Mouse (Mus musculus) erythroblast, adult 5-6 weeks (primary cell): ENCODE results near the gene Gab2. TPM values are rescaled to one million over a fixed set of nuclear protein-coding genes. Genes with fewer than 3 reads are reported as not detected.

ENCODE experiments used
- ATAC-seq: replicated peaks from 2 replicates; pipeline ENCODE4 v1.8.0; 2016; ENCODE audit warnings: moderate number of reproducible peaks, mild to moderate bottlenecking, moderate TSS enrichment, inconsistent platforms; ENCODE audit not compliant: poor library complexity, low FRiP score, severe bottlenecking
- total RNA-seq, 2 experiments: library from RNA; stranded (forward) in 1 of 2; stranded (reverse) in 1 of 2; fragments of 150-400 nt in 1 of 2; fragments of 200-764, 138-1000 nt in 1 of 2; gene quantifications; 2 replicates each; pipeline versions ENCODE4 v1.2.3 to v1.2.4; 2015 to 2017; ENCODE audit warnings: low replicate concordance in 2 of 2

Gab2 gene
- total RNA-seq, 2 experiments from 2014 or later: 3.3 to 4.9 TPM

DNA sequence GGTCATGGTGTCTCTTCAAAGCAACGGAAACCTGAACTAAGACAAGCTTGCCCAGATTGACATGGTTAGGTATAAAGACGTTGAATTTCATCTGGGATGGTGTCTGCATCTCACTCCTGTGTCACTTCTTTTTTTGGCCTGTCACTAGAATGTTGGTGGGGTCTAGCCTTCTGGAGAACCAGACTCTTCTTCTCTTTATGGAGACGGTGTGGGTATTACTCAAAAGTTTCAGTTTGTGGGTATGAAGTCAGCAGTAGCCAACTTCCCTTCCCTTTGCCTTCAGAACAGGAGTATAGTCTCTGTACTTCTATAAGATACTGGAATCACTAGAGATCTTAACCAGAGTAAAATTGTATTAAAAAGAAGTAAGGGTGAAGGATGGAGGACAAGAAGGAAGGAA, 26.7 kb downstream of the Gab2 start:
- ATAC-seq: no peak

DNA sequence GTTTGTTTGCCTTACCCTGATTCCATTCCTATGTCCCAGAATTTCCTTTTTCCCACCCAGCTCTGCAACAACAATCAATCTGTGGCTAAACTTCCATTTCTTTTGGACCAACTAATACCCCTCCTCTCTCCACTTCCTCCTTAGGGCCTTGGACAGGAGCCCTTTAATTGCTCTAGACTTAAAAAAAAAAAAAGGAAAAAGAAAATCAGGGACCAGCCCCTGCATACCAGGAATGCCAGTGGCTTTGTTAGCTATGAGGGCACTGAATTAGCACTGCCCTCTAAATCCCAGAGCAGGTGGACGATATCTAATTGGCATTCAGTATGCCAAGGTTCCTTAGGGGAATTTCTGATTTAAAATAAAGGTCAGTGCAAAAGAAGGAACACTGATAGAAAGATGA, 47.6 kb downstream of the Gab2 start:
- no peak for ATAC-seq

DNA sequence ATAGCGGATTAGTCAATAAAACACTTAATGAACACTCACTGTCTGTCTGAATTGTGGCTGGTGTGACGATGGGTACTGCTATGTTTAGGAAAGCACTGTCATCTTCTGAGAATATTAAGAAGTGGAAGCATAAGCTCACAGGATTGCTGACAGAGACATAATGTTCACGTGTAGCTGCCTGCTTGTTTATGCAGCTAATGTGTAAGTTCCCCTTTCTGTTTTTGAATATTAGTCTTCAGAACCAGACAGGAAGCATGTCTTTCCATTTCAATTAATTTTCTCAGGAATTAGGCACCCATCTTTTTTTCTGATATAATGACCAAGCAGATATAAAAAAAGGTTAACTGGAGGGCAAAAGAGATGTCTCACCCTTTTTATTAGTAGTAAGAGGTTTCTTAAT, 55.1 kb downstream of the Gab2 start:
- ATAC-seq: no peak

DNA sequence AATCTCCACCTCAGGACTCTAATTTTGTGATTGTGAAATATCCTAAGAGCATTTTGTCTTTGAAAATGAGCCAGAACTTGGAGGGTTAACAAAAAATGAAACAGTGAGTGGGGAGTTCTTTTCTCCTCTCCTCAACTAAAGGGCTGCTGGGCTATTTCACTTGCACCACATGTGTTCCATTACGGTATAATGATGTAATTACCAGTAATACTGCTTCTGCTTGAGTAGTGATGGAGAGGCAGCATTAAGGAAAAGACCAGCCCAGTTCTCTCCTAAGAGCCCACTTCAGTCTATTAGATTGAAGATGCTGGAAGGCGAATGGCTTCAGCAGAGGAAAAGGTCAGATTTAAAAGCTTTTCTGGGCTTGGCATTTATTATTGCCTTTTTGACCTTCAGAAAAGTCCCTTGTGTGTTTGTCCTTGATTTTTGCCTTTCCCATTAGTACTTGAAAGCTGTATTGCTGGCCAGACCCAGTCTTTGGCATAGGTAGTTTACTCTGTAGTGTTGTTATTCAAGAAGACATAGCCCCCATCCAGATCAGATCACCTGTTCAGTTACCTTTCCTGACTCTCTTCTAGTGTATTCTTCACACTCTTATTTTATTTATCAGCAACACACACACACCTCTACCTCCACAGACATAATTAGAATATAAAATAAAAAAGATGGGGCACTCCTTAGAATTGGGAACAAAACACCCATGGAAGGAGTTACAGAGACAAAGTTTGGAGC, 69.9 kb downstream of the Gab2 start:
- ATAC-seq: no peak

DNA sequence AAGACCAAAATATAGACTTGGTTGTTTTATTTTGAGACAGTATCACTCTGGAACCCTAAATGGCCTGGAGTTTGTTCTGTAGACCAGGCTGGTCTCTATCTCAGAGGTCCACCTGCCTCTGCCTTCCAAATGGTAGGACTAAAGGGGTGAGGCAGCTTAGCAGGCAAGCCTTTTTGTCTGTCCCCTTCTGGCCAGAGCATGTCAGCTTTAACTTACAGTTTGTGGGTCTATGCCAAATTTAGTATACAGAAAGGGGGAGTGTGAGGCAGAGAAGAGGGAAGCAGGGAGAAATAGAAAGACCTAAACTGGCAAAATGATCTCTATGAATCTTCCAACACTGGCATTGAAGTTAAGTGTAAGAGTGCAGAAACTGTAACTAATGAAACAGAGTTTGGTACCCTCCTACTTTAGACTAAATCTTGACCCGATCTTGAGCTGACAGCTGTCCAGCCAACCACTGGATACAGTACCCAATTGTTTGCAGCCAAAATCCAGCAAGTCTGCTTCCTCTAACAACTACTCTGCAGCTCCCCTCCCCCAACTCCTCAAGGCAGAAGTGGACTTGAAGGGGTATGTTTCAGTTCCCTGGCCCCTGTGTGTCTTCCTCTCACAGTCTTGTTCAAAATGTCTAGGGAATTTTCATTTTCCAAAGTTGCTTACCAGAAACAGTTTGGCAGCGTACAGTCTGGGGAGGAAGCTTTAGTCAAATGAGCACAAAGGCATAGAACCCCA, 73.5 kb downstream of the Gab2 start:
- ATAC-seq: no peak

DNA sequence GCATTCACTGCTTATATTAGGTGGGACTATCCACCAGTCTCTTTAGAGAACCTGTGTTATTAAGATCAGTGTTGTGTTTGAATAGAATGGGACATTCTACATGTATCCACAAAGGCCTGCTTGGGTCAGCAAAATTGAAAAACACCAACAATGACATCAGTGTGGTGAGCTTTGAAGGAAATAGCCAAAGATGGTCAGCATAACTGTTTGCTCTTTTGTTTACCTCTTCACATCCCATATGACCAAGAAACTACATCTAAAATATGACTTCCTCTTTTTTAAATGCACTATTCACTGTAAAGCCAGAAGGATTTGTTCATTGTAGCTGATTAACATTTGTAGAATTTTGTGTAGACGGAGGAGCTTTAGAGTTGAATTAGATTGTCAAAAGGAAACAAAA, 82.9 kb downstream of the Gab2 start:
- no peak for ATAC-seq

DNA sequence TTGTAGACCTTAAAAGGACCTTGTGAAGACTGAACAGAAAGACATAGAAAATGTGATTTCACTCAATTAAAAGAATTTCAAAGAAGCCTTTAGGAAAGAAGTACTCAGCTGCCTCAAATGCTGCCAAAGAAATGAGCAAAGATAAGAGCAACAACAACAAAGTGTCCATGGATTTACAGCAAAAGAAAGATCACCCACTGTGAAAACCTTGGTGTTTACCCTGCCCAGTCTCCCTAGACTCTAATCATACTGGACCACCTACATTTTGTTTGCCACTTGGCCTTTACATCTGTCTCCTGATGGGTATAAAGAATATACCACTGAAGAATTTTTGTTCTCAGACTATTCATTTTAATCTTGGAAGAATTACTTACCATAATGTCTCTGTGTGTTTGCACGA, 89.7 kb downstream of the Gab2 start:
- no peak for ATAC-seq

DNA sequence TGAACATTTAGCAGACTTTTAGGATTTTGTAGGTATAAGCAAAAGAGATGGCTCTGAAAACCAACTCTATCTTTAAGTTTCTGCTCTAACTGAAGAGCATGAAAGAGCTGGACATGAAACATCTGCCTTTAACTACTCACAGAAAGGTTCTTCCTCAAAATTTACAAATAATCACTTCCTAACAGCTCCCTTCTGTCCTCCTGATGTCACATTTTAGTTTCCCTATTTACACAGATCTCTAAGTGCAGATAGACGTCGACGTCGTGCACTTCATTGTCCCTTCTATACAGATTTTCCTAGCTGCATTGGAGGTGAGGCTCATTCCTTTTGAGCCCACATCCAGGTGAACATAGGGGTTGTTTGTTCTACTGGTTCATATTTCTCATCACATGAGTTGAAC, 90.3 kb downstream of the Gab2 start:
- no peak for ATAC-seq

DNA sequence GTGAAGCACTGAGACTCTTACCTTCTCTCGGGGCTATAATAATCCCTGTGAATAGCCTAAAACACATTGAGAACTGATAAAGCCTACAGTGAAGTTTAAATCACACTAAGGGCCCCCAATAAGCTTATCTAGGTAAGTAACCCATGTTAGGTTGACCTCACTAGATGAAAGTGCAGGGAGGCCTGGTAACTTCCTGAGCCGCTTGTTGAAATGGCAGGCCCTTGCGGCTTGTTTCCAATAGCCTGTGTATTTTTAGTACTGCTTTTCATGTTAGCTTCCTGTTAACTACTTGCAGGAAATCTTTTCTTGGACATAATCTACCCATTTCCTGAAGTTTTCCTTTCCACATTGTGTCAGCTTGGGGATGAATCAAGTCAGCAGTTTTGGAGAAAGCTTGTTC, 90.7 kb downstream of the Gab2 start:
- no peak for ATAC-seq

DNA sequence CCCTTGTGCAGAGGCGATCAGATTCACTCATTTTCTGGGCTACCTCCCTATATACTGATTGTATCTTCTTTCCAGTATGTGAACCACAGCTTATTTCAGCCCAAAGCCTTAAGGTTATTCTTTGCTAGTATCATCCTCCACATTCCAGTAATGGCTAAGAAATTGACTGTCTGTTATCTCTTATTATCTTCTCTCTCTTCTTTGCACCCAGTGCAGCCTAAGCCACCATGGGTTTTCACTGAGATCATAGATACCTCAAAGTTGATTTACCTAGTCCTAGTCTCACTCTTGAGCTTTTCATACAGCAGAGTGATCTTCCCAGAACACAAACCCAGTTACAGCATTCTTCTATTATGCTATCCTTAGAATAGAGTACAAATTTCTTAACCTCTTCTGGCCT, 100.5 kb downstream of the Gab2 start:
- no peak for ATAC-seq

DNA sequence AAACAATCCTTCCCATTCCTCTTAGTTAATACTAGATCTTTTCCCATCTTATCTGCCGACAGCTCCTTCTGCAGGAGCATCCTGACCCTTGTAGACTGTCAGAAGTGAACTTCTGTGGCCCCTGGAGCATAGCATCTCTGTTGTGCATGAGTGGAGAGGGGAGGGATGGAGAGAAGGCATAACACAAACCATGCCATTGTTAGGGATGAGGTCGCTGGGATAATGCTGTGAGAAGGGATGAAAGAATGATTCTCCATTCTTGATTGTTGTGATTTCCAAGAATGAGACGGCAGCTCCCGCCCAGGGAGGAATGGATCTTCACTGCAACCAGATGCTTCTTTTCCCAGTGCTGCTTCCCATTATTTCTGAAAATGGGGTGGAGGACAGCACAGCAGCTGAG, 102.0 kb downstream of the Gab2 start:
- no peak for ATAC-seq

DNA sequence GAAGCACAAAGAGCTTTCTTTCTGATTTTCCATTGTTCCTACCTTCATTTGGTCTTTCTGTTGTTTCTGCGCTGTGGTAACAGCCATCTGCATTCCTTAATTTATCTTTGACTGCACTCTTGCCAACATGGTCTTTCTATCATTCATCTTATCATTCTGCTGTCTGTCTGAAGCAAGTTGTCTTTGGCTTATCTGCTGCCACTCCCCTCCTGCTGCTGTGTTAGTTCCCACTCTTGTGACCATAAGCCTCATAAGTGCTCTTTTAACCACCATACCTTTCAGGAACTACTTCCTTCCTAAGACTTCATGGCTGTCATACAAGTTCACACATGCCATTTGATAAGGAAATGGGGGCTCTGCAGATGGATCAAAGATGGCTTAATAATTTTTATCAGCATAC, 102.6 kb downstream of the Gab2 start:
- ATAC-seq: no peak; the same call in 1 of the 2 replicates

DNA sequence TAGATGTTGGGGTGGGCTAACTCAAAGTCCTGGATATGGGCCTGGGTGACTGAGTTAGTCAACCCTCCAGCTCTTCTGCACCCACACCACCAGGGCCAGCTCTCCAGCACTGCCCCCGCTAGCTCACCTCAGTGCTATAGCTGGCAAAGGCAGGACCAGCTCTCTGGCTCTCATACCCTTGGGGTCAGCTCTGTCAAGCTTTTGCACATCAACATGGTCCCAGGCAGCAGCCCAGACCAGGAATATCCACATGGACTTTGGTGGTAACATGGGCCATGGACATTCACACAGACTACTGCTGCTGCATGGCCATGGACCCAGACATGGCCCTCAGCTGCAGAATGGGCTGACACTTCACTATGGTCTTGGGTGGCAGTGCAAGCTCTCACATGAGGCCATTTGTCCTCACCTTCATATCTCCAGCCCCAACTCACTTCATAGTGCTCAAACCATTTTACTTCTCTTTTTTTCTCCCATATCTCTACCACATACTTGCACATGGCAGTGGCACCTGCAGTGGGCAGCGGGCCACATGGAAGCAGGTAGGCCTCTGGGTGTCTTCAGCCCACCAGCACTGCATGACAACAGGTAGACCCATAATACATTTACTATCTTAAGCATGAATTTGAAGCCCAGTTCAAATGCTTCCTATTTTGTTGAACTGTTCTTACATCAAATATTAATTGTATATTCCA, 106.1 kb downstream of the Gab2 start:
- ATAC-seq: no peak

DNA sequence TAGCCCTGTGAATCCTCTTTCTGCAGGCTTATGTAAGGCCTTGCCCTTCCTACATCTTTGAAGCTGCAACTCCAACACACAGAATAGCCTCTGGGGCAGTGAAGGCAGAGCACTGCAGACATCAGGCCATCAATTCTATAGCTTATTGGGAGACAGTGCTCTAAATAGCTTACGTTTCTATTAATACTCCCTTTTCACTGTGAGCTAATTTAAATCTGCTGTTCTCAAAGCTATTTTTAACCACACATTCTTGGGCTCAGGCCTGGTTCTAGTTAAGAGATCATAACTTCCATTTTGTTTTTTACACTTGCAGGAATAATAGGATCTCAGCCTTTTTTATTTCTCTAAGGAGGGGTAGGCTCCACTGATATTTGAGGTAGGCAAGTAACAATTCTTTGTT, 107.7 kb downstream of the Gab2 start:
- no peak for ATAC-seq

DNA sequence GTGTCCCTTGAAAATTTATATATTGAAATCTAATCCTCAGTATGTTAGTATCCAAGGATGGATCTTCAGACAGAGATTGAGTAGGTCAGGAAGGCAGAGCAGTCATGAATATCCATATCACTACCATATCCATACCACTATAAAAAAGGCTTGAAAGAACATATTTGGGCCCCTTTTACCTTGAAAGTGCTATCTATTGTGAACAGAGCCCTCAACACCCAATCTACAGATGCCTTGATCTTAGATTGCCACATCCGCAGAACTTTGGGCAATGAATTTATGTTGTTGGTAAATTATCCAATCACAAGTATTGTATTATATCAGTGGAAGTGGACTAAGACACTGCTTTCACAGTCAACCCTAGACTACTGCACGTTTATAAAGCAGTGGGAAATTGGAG, 122.5 kb downstream of the Gab2 start:
- ATAC-seq: no peak

DNA sequence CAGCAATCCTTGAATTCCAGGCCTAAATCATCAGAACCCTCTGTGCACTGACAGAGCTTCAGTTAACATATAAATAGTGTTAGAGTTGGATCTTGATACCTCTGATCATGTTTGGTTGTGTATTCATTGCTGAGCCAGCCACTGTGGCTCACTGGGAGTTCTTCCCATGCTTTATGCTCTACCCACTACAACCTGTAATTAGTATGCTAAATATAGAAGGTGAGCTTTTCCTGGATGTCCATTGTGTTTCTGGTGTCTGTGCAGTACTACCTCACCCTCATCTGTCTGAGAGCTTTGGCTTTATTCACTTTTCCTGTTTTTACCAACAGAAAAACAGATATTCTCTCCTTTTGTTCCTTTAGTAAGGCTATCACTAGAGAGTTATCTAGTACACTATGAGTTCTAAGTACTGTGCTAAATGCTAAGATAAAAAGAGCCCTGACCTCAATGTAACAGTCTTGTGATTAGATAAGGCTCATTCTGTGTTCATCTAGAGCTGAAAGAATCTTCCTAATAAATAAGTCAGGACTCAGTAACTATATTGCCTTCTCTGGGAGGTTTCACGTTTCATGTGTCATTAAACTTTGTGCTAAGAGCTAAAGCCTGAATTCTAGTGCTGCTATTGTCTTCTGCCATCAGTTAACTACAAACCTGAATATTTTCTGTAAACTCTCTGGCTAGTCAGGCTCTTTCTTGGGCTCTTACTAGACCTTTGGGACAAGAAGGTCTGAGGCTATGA, 127.6 kb downstream of the Gab2 start:
- ATAC-seq: no peak

DNA sequence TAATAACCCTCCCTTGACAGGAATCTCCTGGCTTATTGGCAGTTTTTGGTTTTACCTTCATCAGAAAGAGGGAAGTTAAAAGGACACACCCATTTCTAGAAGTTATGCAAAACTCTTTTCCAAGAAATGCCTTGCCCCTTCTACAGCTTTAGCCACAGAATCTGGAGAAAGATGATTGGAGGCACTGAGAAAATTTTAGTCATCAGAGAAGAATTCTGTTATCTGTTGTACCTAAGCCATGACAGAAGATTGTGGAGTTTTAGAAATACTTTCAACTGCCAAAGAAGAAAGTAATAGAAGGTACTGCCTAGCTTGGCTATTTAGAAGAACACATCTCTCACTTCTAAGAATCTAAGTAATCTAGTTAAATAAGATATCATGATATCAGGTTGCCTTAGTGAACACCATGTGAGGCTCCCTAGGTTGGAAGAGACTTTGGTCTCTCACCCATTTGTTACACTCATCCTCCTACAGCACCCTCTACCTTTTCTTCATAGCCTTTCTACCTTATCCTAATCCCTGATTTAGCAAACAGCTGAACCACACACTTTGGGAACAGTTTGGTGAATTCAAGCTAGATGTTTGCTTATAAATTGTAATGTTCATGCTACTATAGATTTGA, 128.8 kb downstream of the Gab2 start:
- no peak for ATAC-seq

DNA sequence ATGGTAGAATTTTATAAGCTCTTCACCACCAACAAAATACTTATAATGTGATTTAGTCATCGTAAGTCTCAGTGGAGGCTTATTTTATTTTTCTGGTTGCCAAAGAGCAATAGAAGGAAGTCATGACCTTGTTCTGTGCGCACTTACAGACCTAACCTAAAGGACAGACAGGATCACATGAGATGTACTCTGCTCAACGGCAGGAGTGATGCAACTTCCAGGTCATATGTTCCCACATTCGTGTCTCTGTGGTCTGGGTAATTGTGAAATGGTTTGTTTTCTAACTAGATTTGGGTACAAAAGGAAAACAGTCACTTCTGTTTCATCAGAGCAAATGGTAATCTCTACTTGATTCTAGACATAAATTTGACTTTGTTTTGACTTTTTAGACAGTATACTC, 129.7 kb downstream of the Gab2 start:
- ATAC-seq: no peak

DNA sequence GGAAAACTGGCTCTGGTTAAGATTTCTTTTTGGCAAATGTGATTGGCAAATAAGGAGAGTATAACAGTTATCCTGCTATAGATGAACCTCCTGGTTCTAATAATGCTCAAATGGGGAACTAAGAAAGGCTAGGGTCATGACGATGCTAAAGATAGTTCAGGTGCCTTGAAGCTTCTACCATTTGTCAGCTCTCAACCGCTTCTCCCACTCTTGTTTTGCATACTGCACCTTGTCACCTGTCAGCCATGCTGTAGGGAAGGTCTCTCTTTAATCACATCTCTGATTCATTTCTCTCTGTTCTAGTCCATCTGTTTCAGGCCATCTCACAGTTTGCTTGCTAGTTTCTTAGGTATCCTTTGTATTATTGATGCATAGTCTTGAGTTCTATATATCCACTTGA, 142.4 kb downstream of the Gab2 start:
- no peak for ATAC-seq
